Mouse (Mus musculus) embryo, embryonic 11.5 days (tissue): ENCODE results near the gene Noxred1.
A peak's percentile ranks its signal among the peaks of the same experiment; 100 is the strongest.
"Not testable (repeated sequence)": the region's sequence is repeated elsewhere in the genome, so short reads cannot be mapped to it uniquely, and the experiment has no call there.

Experiments
- DNase-seq: peaks from one replicate; pipeline ENCODE4 v3.0.0-alpha.2; 2012; ENCODE audit warnings: low read depth, low spot score

Gene Noxred1

GRCm38 (mm10) chr12:87238632-87239031 is at the start of gene Noxred1:
Gene Noxred1, minus strand, starts transcription at chr12:87238732.
- no peak for DNase-seq

- DNase-seq, result no peak
These were observed 46.2 kb upstream of the Noxred1 start for GRCm38 (mm10) chr12:87284726-87285125.

GRCm38 (mm10) chr12:87284268-87284667 is 45.7 kb upstream of the Noxred1 start:
- no peak for DNase-seq

GRCm38 (mm10) chr12:87283706-87284105 is 45.2 kb upstream of the Noxred1 start:
- no peak for DNase-seq

GRCm38 (mm10) chr12:87282743-87283142 is 44.2 kb upstream of the Noxred1 start:
- no peak for DNase-seq

GRCm38 (mm10) chr12:87281766-87282165 is 43.2 kb upstream of the Noxred1 start:
- DNase-seq, result no peak

GRCm38 (mm10) chr12:87279879-87280278 is 41.3 kb upstream of the Noxred1 start:
- no peak for DNase-seq

GRCm38 (mm10) chr12:87279350-87279749 is 40.8 kb upstream of the Noxred1 start:
- no peak for DNase-seq

- no peak for DNase-seq
These were observed 39.7 kb upstream of the Noxred1 start for GRCm38 (mm10) chr12:87278118-87278730.

- not testable (repeated sequence) for DNase-seq
These were observed 38.7 kb upstream of the Noxred1 start for GRCm38 (mm10) chr12:87277251-87277650.

GRCm38 (mm10) chr12:87274853-87275831 is 36.6 kb upstream of the Noxred1 start:
- no peak for DNase-seq

- DNase-seq, result no peak
These were observed 29.1 kb upstream of the Noxred1 start for GRCm38 (mm10) chr12:87267682-87268081.

GRCm38 (mm10) chr12:87266827-87267603 is 28.5 kb upstream of the Noxred1 start:
- no peak for DNase-seq

GRCm38 (mm10) chr12:87266108-87266826 is 27.7 kb upstream of the Noxred1 start, which contains the start of the genes Vipas39 and Ahsa1:
Gene Vipas39, minus strand, starts transcription at chr12:87266256.
Gene Ahsa1, plus strand, starts transcription at chr12:87266479.
- peak; percentile 92 for DNase-seq

- no peak for DNase-seq
These were observed 26.9 kb upstream of the Noxred1 start for GRCm38 (mm10) chr12:87265444-87265843.

GRCm38 (mm10) chr12:87260562-87260961 is 22.0 kb upstream of the Noxred1 start:
- no peak for DNase-seq

- DNase-seq, result no peak
These were observed 18.1 kb upstream of the Noxred1 start for GRCm38 (mm10) chr12:87256629-87257028.

GRCm38 (mm10) chr12:87253878-87254277 is 15.3 kb upstream of the Noxred1 start:
- DNase-seq, result no peak

GRCm38 (mm10) chr12:87250161-87250560 is 11.6 kb upstream of the Noxred1 start:
- no peak for DNase-seq

GRCm38 (mm10) chr12:87236882-87237483 is 1.5 kb downstream of the Noxred1 start:
- DNase-seq, result no peak
